Mouse (Mus musculus) hematopoietic multipotent progenitor cell, adult 10-12 weeks (in vitro differentiated cells): ENCODE measurements around the gene Cobll1. TPM values are rescaled to one million over a fixed set of nuclear protein-coding genes. Genes with fewer than 3 reads are reported as not detected.

Source experiments
- polyA plus RNA-seq: library from polyadenylated mRNA; stranded (reverse); fragments of >175 nt; gene quantifications from 2 replicates; pipeline ENCODE4 v1.2.3, GENCODE M21; 2012; ENCODE audit warnings: low replicate concordance

Cobll1 gene
- 10.5 and 25.7 TPM in 2 replicates for polyA plus RNA-seq

GRCm38 (mm10) chr2:65238964-65239570, at the start of gene Cobll1:
Cobll1 (minus strand) TSS chr2:65239403.

Other genes with a start within 250 kb of the Cobll1 start
- gene Grb14, start 214.4 kb downstream of the Cobll1 start, polyA plus RNA-seq: 0.07 and 0.13 TPM in 2 replicates
- not detected in 2 replicates for gene Slc38a11, start 124.6 kb upstream of the Cobll1 start, polyA plus RNA-seq